Mouse (Mus musculus): ENCODE results near the gene Slc29a3. TPM values are rescaled to one million over a fixed set of nuclear protein-coding genes. Genes with fewer than 3 reads are reported as not detected.

Gene Slc29a3
- total RNA-seq, 2 experiments from 2014 or later = 25.5 to 81.6 TPM

GRCm38 (mm10) chr10:60685764-60686640 lies 66.6 kb downstream of the Slc29a3 start:
- no peak for ATAC-seq (ENCODE audit: poor library complexity, severe bottlenecking)

- ATAC-seq (ENCODE audit: poor library complexity, severe bottlenecking) = no peak
Measured at GRCm38 (mm10) chr10:60678926-60679325, 73.7 kb downstream of the Slc29a3 start.

- ATAC-seq (ENCODE audit: poor library complexity, severe bottlenecking) = no peak
Measured at GRCm38 (mm10) chr10:60677319-60677718, 75.3 kb downstream of the Slc29a3 start.

GRCm38 (mm10) chr10:60670166-60670565 lies 82.4 kb downstream of the Slc29a3 start:
- ATAC-seq (ENCODE audit: poor library complexity, severe bottlenecking) = no peak

GRCm38 (mm10) chr10:60668591-60668990 lies 84.0 kb downstream of the Slc29a3 start:
- ATAC-seq (ENCODE audit: poor library complexity, severe bottlenecking) = no peak

Other genes with a start within 250 kb of the Slc29a3 start
- gene Cdh23, start 56.3 kb downstream of the Slc29a3 start, total RNA-seq (2015) = 0.16 and 0.36 TPM in 2 replicates
- 0.29 and 0.77 TPM in 2 replicates for gene Cdh23, start 56.3 kb downstream of the Slc29a3 start, total RNA-seq (2017)
- gene Unc5b, start 78.8 kb upstream of the Slc29a3 start, total RNA-seq (2015) = not detected in 2 replicates
- 0.07 and 0.08 TPM in 2 replicates for gene Unc5b, start 78.8 kb upstream of the Slc29a3 start, total RNA-seq (2017)